Mouse (Mus musculus) hindbrain, embryonic 11.5 days (tissue): ENCODE measurements around the gene Gas7. TPM values are rescaled to one million over a fixed set of nuclear protein-coding genes. Genes with fewer than 3 reads are reported as not detected.

Experiments used
- ATAC-seq: fragments of 200-750 bp; cut with Nextera tagmentation; 2 replicates; pipeline ENCODE4 v1.8.0; 2017; ENCODE audit warnings: mild to moderate bottlenecking, moderate TSS enrichment, moderate library complexity; ENCODE audit not compliant: low FRiP score
- DNase-seq: peaks from one replicate; pipeline ENCODE4 v3.0.0-alpha.2; 2015; ENCODE audit warnings: low spot score
- H3K27ac ChIP-seq: fragments of 300-500 bp; sonication (generic); 2 replicates; pipeline ENCODE4 v1.5.1; 2014; ENCODE audit warnings: mild to moderate bottlenecking, low read depth, low read length
- H3K27me3 ChIP-seq: fragments of 300-500 bp; sonication (generic); 2 replicates; pipeline ENCODE4 v1.6.1; 2014; ENCODE audit warnings: mild to moderate bottlenecking, low read length, moderate library complexity, mixed read lengths; ENCODE audit not compliant: control insufficient read depth, insufficient read depth
- H3K36me3 ChIP-seq: fragments of 300-500 bp; sonication (generic); 2 replicates; pipeline ENCODE4 v1.6.1; 2014; ENCODE audit warnings: mild to moderate bottlenecking, low read length, moderate library complexity, mixed read lengths; ENCODE audit not compliant: control insufficient read depth, insufficient read depth
- H3K4me1 ChIP-seq: fragments of 300-500 bp; sonication (generic); replicated peaks from 2 replicates; pipeline ENCODE4 v1.6.1; 2014; ENCODE audit warnings: low read length, mixed read lengths; ENCODE audit not compliant: control insufficient read depth, insufficient read depth
- H3K4me2 ChIP-seq: fragments of 300-500 bp; sonication (generic); replicated peaks from 2 replicates; pipeline ENCODE4 v1.6.1; 2014; ENCODE audit warnings: mild to moderate bottlenecking, low read depth, low read length
- H3K4me3 ChIP-seq: fragments of 300-500 bp; sonication (generic); 2 replicates; pipeline ENCODE4 v1.5.1; 2014; ENCODE audit warnings: low read depth, low read length
- H3K9ac ChIP-seq: fragments of 300-500 bp; sonication (generic); 2 replicates; pipeline ENCODE4 v1.6.1; 2014; ENCODE audit warnings: low read depth, low read length
- H3K9me3 ChIP-seq: fragments of 300-500 bp; sonication (generic); 2 replicates; pipeline ENCODE4 v1.6.1; 2016; ENCODE audit warnings: low read length; ENCODE audit not compliant: control insufficient read depth
- WGBS: fragments of 180-500 bp; shearing (Covaris S2); extraction: QIAGEN DNeasy Blood & Tissue Kit; methylation state at CpG from one replicate; pipeline ENCODE4 v1.1.7; 2014; 5-methylcytosine and 5-hydroxymethylcytosine counted together
- polyA plus RNA-seq: library from polyadenylated mRNA; unstranded; fragments of >200 nt; fragmentation: Nextera tagmentation; extraction: Ambion mirVana; gene quantifications from 2 replicates; pipeline ENCODE4 v1.2.1, GENCODE M21; 2014

Gene Gas7
- polyA plus RNA-seq, 1 experiment from 2014 or later = 4.2 TPM

DNA sequence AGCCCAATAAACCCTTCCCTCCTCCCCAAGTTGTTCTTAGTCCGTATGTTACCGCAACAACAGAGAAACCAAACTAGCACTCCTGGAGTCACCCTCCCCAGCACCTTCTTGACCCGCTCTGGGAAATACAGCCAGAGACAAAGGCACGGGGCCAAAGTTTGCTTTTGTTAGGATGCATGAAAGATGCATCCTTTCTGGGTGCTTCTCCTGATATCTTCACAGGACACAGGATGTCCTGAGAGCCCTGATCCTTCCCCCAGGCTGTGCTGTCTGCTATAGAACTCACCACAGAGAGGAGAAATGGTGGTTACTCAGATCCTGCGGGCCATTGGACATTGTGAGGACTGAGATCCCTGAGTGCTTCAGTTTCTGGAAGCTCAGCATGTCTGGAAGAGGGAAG, 111.9 kb downstream of the Gas7 start:
- H3K4me1 ChIP-seq = peaks cover 3% of the 10 kb centered on the region
- H3K4me2 ChIP-seq = no peak overlapping the region
- H3K27ac ChIP-seq = no peak overlapping the region
- H3K4me3 ChIP-seq = no peak overlapping the region
- H3K9me3 ChIP-seq = no peaks in the 10 kb centered on the region
- no peaks in the 10 kb centered on the region for H3K36me3 ChIP-seq
- no peak overlapping the region for H3K9ac ChIP-seq
- DNase-seq (no peak), ATAC-seq (no peak)
- no peaks in the 10 kb centered on the region for H3K27me3 ChIP-seq
- WGBS = 84% methylated on average over 5 of the region's 5 CpGs

GRCm38 (mm10) chr11:67567991-67568390, 112.8 kb downstream of the Gas7 start:
- Histone ChIP-seq H3K9ac (no peak overlapping the region), H3K27me3 (no peaks in the 10 kb centered on the region), H3K9me3 (no peaks in the 10 kb centered on the region), H3K4me3 (no peak overlapping the region), H3K4me2 (no peak overlapping the region), H3K27ac (no peak overlapping the region), H3K4me1 (peaks cover 3% of the 10 kb centered on the region), H3K36me3 (no peaks in the 10 kb centered on the region)
- DNase-seq (no peak), ATAC-seq (no peak)
- WGBS = 81% methylated on average over 4 of the region's 4 CpGs

GRCm38 (mm10) chr11:67568815-67569214, 113.6 kb downstream of the Gas7 start:
- H3K36me3 ChIP-seq = no peaks in the 10 kb centered on the region
- H3K9me3 ChIP-seq = no peaks in the 10 kb centered on the region
- no peak for ATAC-seq
- no peak overlapping the region for H3K4me3 ChIP-seq
- 79% methylated on average over 5 of the region's 5 CpGs for WGBS
- H3K4me1 ChIP-seq = peaks cover 3% of the 10 kb centered on the region
- no peak for DNase-seq
- no peak overlapping the region for H3K9ac ChIP-seq
- no peaks in the 10 kb centered on the region for H3K27me3 ChIP-seq
- no peak overlapping the region for H3K4me2 ChIP-seq
- no peak overlapping the region for H3K27ac ChIP-seq

GRCm38 (mm10) chr11:67570947-67571346, 115.7 kb downstream of the Gas7 start:
- no peak overlapping the region for H3K27ac ChIP-seq
- H3K27me3 ChIP-seq = no peaks in the 10 kb centered on the region
- no peak overlapping the region for H3K4me2 ChIP-seq
- H3K4me1 ChIP-seq = peaks cover 3% of the 10 kb centered on the region
- H3K4me3 ChIP-seq = no peak overlapping the region
- no peak for ATAC-seq
- WGBS = 38% methylated on average over 8 of the region's 8 CpGs
- no peaks in the 10 kb centered on the region for H3K9me3 ChIP-seq
- H3K9ac ChIP-seq = no peak overlapping the region
- peak; percentile 27 for DNase-seq
- H3K36me3 ChIP-seq = no peaks in the 10 kb centered on the region

GRCm38 (mm10) chr11:67574344-67574743, 119.1 kb downstream of the Gas7 start:
- Histone ChIP-seq H3K27ac (no peak overlapping the region), H3K4me3 (no peak overlapping the region), H3K4me2 (no peak overlapping the region), H3K4me1 (peaks cover 3% of the 10 kb centered on the region), H3K9me3 (no peaks in the 10 kb centered on the region), H3K36me3 (no peaks in the 10 kb centered on the region), H3K9ac (no peak overlapping the region), H3K27me3 (no peaks in the 10 kb centered on the region)
- no peak for ATAC-seq
- WGBS = 87% methylated on average over 5 of the region's 5 CpGs
- DNase-seq = no peak

DNA sequence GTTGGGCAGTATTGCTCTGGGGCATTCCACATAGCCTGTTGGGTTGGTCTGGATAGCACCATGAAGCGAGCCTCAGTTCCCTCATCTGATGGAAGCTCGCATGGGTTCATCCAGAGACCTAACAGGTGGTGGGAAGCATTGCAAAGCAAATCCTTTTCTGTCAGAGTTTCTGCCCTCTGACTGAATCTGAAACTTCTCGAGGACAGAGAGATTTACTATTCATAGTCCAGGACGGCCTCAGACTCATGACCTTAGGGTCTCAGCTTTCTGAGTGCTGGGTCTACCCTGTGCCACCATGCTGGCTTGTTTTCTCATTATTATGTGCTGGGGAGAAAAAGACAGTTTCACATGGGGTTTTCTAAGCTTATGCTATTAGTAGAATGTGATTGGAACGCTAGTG, 122.2 kb downstream of the Gas7 start:
- Histone ChIP-seq H3K27me3 (no peaks in the 10 kb centered on the region), H3K4me2 (no peak overlapping the region), H3K4me3 (no peak overlapping the region), H3K9me3 (no peaks in the 10 kb centered on the region), H3K4me1 (no peaks in the 10 kb centered on the region), H3K9ac (no peak overlapping the region), H3K36me3 (no peaks in the 10 kb centered on the region), H3K27ac (no peak overlapping the region)
- 78% methylated on average over 5 of the region's 5 CpGs for WGBS
- DNase-seq (no peak), ATAC-seq (no peak)

DNA sequence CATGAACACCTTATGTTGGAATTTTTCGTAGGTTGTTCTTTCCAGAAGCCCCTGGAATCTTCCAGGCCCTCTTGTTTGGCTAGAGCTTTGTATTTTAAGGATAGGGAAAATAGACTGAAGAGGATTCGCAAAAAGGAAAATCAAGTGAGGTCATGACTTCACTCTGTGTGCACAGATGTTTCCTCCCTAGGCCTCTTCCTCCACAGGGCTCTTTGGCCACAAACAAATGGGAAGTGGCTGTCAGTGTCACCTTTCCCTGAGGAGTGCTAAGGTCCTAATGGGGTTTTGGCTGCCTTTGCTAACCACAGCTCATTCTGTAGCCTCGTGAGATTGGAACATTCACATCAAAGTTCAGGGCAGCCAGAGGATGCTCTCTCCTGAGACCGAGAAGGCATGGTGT, 122.8 kb downstream of the Gas7 start:
- no peak overlapping the region for H3K9ac ChIP-seq
- no peak overlapping the region for H3K4me3 ChIP-seq
- H3K4me1 ChIP-seq = no peaks in the 10 kb centered on the region
- 71% methylated on average over 4 of the region's 4 CpGs for WGBS
- no peak for DNase-seq
- H3K9me3 ChIP-seq = no peaks in the 10 kb centered on the region
- no peaks in the 10 kb centered on the region for H3K36me3 ChIP-seq
- H3K4me2 ChIP-seq = no peak overlapping the region
- no peaks in the 10 kb centered on the region for H3K27me3 ChIP-seq
- H3K27ac ChIP-seq = no peak overlapping the region
- no peak for ATAC-seq

GRCm38 (mm10) chr11:67579136-67579535, 123.9 kb downstream of the Gas7 start:
- Histone ChIP-seq H3K9ac (no peak overlapping the region), H3K9me3 (no peaks in the 10 kb centered on the region), H3K27ac (no peak overlapping the region), H3K36me3 (no peaks in the 10 kb centered on the region), H3K4me1 (no peaks in the 10 kb centered on the region), H3K4me2 (no peak overlapping the region), H3K27me3 (no peaks in the 10 kb centered on the region), H3K4me3 (no peak overlapping the region)
- ATAC-seq (no peak), DNase-seq (no peak)
- 73% methylated on average over 9 of the region's 9 CpGs for WGBS

GRCm38 (mm10) chr11:67581549-67581948, 126.3 kb downstream of the Gas7 start:
- H3K9me3 ChIP-seq = no peaks in the 10 kb centered on the region
- H3K4me2 ChIP-seq = no peak overlapping the region
- H3K27me3 ChIP-seq = no peaks in the 10 kb centered on the region
- no peak overlapping the region for H3K9ac ChIP-seq
- no peaks in the 10 kb centered on the region for H3K36me3 ChIP-seq
- no peaks in the 10 kb centered on the region for H3K4me1 ChIP-seq
- no peak overlapping the region for H3K4me3 ChIP-seq
- H3K27ac ChIP-seq = no peak overlapping the region
- ATAC-seq (no peak), DNase-seq (no peak)
- WGBS = 69% methylated on average over 7 of the region's 7 CpGs
